Mouse (Mus musculus) midbrain, embryonic 10.5 days (tissue): ENCODE results near the gene Cd248. TPM values are rescaled to one million over a fixed set of nuclear protein-coding genes. Genes with fewer than 3 reads are reported as not detected.

Source experiments
- DNase-seq: peaks from one replicate; pipeline ENCODE4 v3.0.0-alpha.2; 2017; ENCODE audit warnings: low spot score
- H3K27ac ChIP-seq: fragments of 300-500 bp; sonication (generic); replicated peaks from 2 replicates; pipeline ENCODE4 v1.5.1; 2016; ENCODE audit warnings: mild to moderate bottlenecking
- H3K27me3 ChIP-seq: fragments of 300-500 bp; sonication (generic); 2 replicates; pipeline ENCODE4 v1.6.1; 2016; ENCODE audit warnings: low read depth, mild to moderate bottlenecking; ENCODE audit not compliant: poor library complexity, severe bottlenecking
- H3K36me3 ChIP-seq: fragments of 300-500 bp; sonication (generic); 2 replicates; pipeline ENCODE4 v1.6.1; 2016; ENCODE audit warnings: mild to moderate bottlenecking, moderate library complexity
- H3K4me1 ChIP-seq: fragments of 300-500 bp; sonication (generic); 2 replicates; pipeline ENCODE4 v1.6.1; 2016
- H3K4me3 ChIP-seq: fragments of 300-500 bp; sonication (generic); 2 replicates; pipeline ENCODE4 v1.5.1; 2016; ENCODE audit warnings: mild to moderate bottlenecking, moderate library complexity
- H3K9me3 ChIP-seq: fragments of 300-500 bp; sonication (generic); replicated peaks from 2 replicates; pipeline ENCODE4 v1.6.1; 2016; ENCODE audit warnings: mild to moderate bottlenecking
- WGBS: fragments of 180-500 bp; shearing (Covaris S2); methylation state at CpG from one replicate; pipeline ENCODE4 v1.1.7; 2016; 5-methylcytosine and 5-hydroxymethylcytosine counted together
- polyA plus RNA-seq: library from polyadenylated mRNA; unstranded; fragments of >200 nt; fragmentation: Nextera tagmentation; extraction: Ambion mirVana; gene quantifications from 2 replicates; pipeline ENCODE4 v1.2.1, GENCODE M21; 2016

Cd248 gene
- polyA plus RNA-seq, 1 experiment from 2014 or later, result 25.3 TPM

- no peak for DNase-seq
- H3K36me3 ChIP-seq, result peaks cover 78% of the 10 kb centered on the region
- H3K4me1 ChIP-seq, result peaks cover 32% of the 10 kb centered on the region
- no peaks in the 10 kb centered on the region for H3K27me3 ChIP-seq
- H3K9me3 ChIP-seq, result no peaks in the 10 kb centered on the region
- WGBS, result 74% methylated on average over 18 of the region's 18 CpGs
- peak overlapping the region; percentile 88; the same call in 1 of the 2 replicates for H3K4me3 ChIP-seq
- H3K27ac ChIP-seq, result no peak overlapping the region; the same call in 1 of the 2 replicates
These were observed 39.8 kb downstream of the Cd248 start for GRCm38 (mm10) chr19:5107556-5108270.

- no peaks in the 10 kb centered on the region for H3K9me3 ChIP-seq
- DNase-seq, result peak; percentile 29
- peaks cover 78% of the 10 kb centered on the region for H3K36me3 ChIP-seq
- H3K4me3 ChIP-seq, result peak overlapping the region; percentile 88; the same call in 1 of the 2 replicates
- H3K27me3 ChIP-seq, result no peaks in the 10 kb centered on the region
- no peak overlapping the region for H3K27ac ChIP-seq
- peaks cover 32% of the 10 kb centered on the region for H3K4me1 ChIP-seq
- WGBS, result 29% methylated on average over 5 of the region's 5 CpGs
These were observed 40.3 kb downstream of the Cd248 start for GRCm38 (mm10) chr19:5108271-5108575.

- no peaks in the 10 kb centered on the region for H3K27me3 ChIP-seq
- H3K4me1 ChIP-seq, result peaks cover 32% of the 10 kb centered on the region
- H3K9me3 ChIP-seq, result no peaks in the 10 kb centered on the region
- DNase-seq, result no peak
- no peak overlapping the region for H3K27ac ChIP-seq
- WGBS, result 69% methylated on average over 4 of the region's 4 CpGs
- H3K4me3 ChIP-seq, result no peak overlapping the region
- peaks cover 78% of the 10 kb centered on the region for H3K36me3 ChIP-seq
These were observed 40.8 kb downstream of the Cd248 start for GRCm38 (mm10) chr19:5108702-5109101.

- DNase-seq, result no peak
- no peak overlapping the region for H3K27ac ChIP-seq
- H3K27me3 ChIP-seq, result no peaks in the 10 kb centered on the region
- WGBS, result 76% methylated on average over 19 of the region's 19 CpGs
- H3K9me3 ChIP-seq, result no peaks in the 10 kb centered on the region
- peaks cover 76% of the 10 kb centered on the region for H3K36me3 ChIP-seq
- H3K4me3 ChIP-seq, result no peak overlapping the region
- H3K4me1 ChIP-seq, result peaks cover 31% of the 10 kb centered on the region
These were observed 42.0 kb downstream of the Cd248 start for GRCm38 (mm10) chr19:5109659-5110453.

- peaks cover 17% of the 10 kb centered on the region for H3K4me1 ChIP-seq
- H3K36me3 ChIP-seq, result peaks cover 71% of the 10 kb centered on the region
- H3K27me3 ChIP-seq, result peaks cover 3% of the 10 kb centered on the region; the same call in 1 of the 2 replicates
- H3K9me3 ChIP-seq, result no peaks in the 10 kb centered on the region
- no peak for DNase-seq
- H3K4me3 ChIP-seq, result no peak overlapping the region
- WGBS, result 97% methylated on average over 7 of the region's 7 CpGs
- H3K27ac ChIP-seq, result no peak overlapping the region
These were observed 45.9 kb downstream of the Cd248 start for GRCm38 (mm10) chr19:5113783-5114182.

GRCm38 (mm10) chr19:5117494-5118383, 49.9 kb downstream of the Cd248 start:
- WGBS, result under 1% methylated on average over 83 of the region's 83 CpGs
- Histone ChIP-seq H3K4me3 (peak overlapping the region; percentile 91), H3K9me3 (no peaks in the 10 kb centered on the region), H3K27me3 (peaks cover 12% of the 10 kb centered on the region), H3K4me1 (peaks cover 20% of the 10 kb centered on the region), H3K36me3 (peaks cover 31% of the 10 kb centered on the region), H3K27ac (peak overlapping the region; percentile 91)
- DNase-seq, result peak; percentile 91

GRCm38 (mm10) chr19:5118384-5118698, 50.5 kb downstream of the Cd248 start, which contains the start of gene Klc2:
Gene Klc2, minus strand, starts transcription at chr19:5118560.
- H3K4me3 ChIP-seq, result peak within 1 kb of the TSS; percentile 91
- DNase-seq, result no peak
- H3K27ac ChIP-seq, result peak within 1 kb of the TSS; percentile 91
- WGBS, result 1% methylated on average over 18 of the region's 18 CpGs
- peaks cover 12% of the 10 kb centered on the region for H3K27me3 ChIP-seq
- peaks cover 25% of the 10 kb centered on the region for H3K36me3 ChIP-seq
- peaks cover 20% of the 10 kb centered on the region for H3K4me1 ChIP-seq
- no peaks in the 10 kb centered on the region for H3K9me3 ChIP-seq

Other genes starting within 250 kb of the Cd248 start
- 41.6 and 43.1 TPM in 2 replicates for gene Ccs, start 228.7 kb upstream of the Cd248 start, polyA plus RNA-seq
- 0.07 and 0.14 TPM in 2 replicates for gene Ccdc87, start 228.7 kb upstream of the Cd248 start, polyA plus RNA-seq
- 29.8 and 38.4 TPM in 2 replicates for gene Ctsf, start 212.9 kb upstream of the Cd248 start, polyA plus RNA-seq
- gene Actn3, start 190.2 kb upstream of the Cd248 start, polyA plus RNA-seq, result 0.99 and 1.9 TPM in 2 replicates
- 14.6 and 17.7 TPM in 2 replicates for gene Zdhhc24, start 189.4 kb upstream of the Cd248 start, polyA plus RNA-seq
- 7.0 and 10.3 TPM in 2 replicates for gene Bbs1, start 161.4 kb upstream of the Cd248 start, polyA plus RNA-seq
- 197 and 214 TPM in 2 replicates for gene Dpp3, start 139.8 kb upstream of the Cd248 start, polyA plus RNA-seq
- 1.5 and 1.9 TPM in 2 replicates for gene Peli3, start 125.0 kb upstream of the Cd248 start, polyA plus RNA-seq
- 156 and 163 TPM in 2 replicates for gene Mrpl11, start 105.9 kb upstream of the Cd248 start, polyA plus RNA-seq
- not detected in 2 replicates for gene Npas4, start 77.8 kb upstream of the Cd248 start, polyA plus RNA-seq
- 7.4 and 8.6 TPM in 2 replicates for gene Slc29a2, start 44.2 kb upstream of the Cd248 start, polyA plus RNA-seq
- gene B4gat1, start 29.3 kb upstream of the Cd248 start, polyA plus RNA-seq, result 39.4 and 42.1 TPM in 2 replicates
- gene AC124502.3, start 29.2 kb upstream of the Cd248 start, polyA plus RNA-seq, result 2.2 and 4.4 TPM in 2 replicates
- 83.2 and 85.6 TPM in 2 replicates for gene Brms1, start 26.7 kb upstream of the Cd248 start, polyA plus RNA-seq
- gene Rin1, start 17.6 kb upstream of the Cd248 start, polyA plus RNA-seq, result 2.5 and 2.8 TPM in 2 replicates
- gene Tmem151a, start 17.5 kb downstream of the Cd248 start, polyA plus RNA-seq, result 0.97 and 1.0 TPM in 2 replicates
- gene Yif1a, start 20.5 kb downstream of the Cd248 start, polyA plus RNA-seq, result 85.1 and 90.7 TPM in 2 replicates
- 42.2 and 72.4 TPM in 2 replicates for gene Cnih2, start 30.4 kb downstream of the Cd248 start, polyA plus RNA-seq
- 267 and 280 TPM in 2 replicates for gene Rab1b, start 39.0 kb downstream of the Cd248 start, polyA plus RNA-seq
- gene Klc2, start 50.5 kb downstream of the Cd248 start, polyA plus RNA-seq, result 31.1 and 40.7 TPM in 2 replicates
- gene Pacs1, start 205.0 kb downstream of the Cd248 start, polyA plus RNA-seq, result 21.3 and 23.7 TPM in 2 replicates
- 468 and 500 TPM in 2 replicates for gene Sf3b2, start 227.4 kb downstream of the Cd248 start, polyA plus RNA-seq
- 10.8 and 15.4 TPM in 2 replicates for gene Gal3st3, start 230.3 kb downstream of the Cd248 start, polyA plus RNA-seq